Mouse (Mus musculus): ENCODE data around the gene Miga1. TPM values are rescaled to one million over a fixed set of nuclear protein-coding genes. Genes with fewer than 3 reads are reported as not detected.

Miga1 gene
- total RNA-seq (2023) = 10 to 100 TPM; 26.3 to 31.6 TPM

DNA sequence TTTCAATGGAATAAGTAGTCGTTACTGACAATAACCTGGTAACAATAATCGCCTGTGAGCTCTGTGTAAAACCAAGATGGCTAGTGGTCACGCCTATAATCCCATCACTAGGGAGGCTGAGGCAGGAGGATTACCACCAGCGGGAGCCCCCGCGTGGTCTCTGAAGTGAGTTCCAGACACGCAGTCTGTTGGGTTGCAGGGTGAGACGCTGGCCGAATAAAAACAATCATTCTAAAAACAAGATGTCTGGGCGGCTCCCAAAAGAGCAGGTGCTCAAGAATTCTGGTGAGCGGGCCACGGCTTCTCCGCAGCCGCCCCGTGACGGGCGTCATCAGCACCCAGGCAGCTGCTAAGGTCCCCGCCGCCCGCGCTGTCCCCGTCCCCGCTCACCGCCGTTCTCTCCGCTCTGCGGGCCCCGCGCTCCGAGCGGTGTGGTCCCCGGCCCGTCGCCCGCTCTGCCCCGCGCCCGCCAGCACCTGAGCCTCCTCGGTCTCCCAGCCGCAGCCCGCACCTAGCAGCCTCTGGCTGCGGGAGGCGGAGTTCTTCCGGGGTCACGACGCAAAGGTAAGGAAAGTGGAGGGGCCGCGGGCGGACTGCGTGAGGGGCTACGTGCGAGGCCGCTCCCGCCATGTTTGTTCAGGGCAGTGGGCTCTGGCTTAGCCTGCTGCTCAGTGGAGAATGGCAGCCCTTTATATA, at the start of gene Miga1:
TSS of gene Miga1 (minus strand) at position 546 of the 696 bp plus-strand sequence.

DNA sequence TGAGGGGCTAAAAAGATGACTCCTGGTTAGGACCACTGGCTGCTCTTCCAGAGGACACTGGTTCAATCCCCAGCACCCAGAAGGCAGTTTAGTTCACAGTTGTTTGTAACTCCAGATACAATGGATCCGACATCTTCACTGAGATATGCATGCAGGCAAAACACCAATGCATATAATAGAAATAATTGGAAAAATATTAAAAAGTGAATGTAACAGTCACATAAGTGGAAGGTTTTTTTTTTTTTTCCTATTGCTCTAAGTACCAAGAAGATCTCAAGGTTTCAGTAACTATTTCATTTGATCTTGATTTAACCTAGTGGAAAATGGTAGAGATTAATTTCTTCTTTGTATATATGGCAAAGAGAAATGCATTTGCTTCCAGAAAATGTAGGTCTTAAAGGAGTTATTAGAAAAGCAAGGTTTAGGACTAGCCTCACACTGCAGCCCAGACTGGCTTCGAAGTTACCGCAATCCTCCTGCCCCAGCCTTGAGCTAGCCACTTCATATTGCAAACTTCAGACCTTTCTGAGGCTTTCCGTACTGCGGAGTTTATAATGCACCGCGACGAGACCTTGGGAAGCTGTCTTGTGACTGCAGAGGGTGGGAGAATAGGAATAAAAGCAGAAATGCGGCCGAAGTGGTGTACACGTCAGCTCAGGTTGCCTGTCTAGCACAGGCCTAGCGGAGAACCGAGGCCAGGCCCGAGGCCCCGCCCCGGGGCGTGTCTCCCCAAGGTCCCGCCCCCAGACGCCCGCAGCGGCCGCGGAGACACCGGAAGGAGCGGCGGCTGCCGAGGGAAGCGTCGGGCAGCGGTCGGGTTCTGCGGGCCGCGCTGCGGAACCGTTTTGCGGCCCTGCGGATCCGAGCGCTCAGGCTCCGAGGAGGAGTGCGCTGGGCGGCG, 5.8 kb upstream of the Miga1 start, which contains the start of gene Usp33:
TSS of gene Usp33 (plus strand) at position 747 of the 901 bp plus-strand sequence.

DNA sequence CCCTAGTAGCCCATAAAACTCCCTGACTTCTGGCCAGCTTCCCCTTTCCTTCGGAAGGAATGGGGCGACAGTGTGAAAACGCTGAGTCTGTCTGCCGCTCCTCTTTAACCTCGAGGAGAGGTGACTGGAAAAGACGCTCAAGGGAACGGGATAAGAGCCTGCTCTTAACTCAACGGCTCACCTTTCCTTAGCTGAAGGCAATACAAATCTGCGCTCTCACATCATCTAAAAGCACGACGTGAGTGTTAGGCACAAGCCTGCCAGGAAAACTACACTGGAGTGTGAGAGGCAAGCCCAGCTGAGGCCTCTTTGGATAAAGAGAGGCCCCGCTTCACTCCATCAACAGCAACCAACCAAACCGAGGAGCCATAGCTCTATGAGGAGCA, 74.2 kb downstream of the Miga1 start, which contains the start of gene Nexn:
TSS of gene Nexn (minus strand) at position 315 of the 386 bp plus-strand sequence.

Other genes with a start within 250 kb of the Miga1 start
- not detected for gene Gipc2, start 174.2 kb downstream of the Miga1 start, total RNA-seq (2023)
- gene Dnajb4, start 130.1 kb downstream of the Miga1 start, total RNA-seq (2023) = 10 to 100 TPM; 26.9 to 32.1 TPM
- gene Fubp1, start 130.0 kb downstream of the Miga1 start, total RNA-seq (2023) = 100 to 1,000 TPM; 254 to 265 TPM
- not detected for gene Nexn, start 74.1 kb downstream of the Miga1 start, total RNA-seq (2023)
- gene Usp33, start 6.1 kb upstream of the Miga1 start, total RNA-seq (2023) = 10 to 100 TPM; 55.0 to 57.4 TPM
- gene Zzz3, start 55.1 kb upstream of the Miga1 start, total RNA-seq (2023) = 10 to 100 TPM; 77.1 to 83.0 TPM